Mouse (Mus musculus) small intestine, adult 2 months (tissue): Measurements from ENCODE around the gene Erlin1. TPM values are rescaled to one million over a fixed set of nuclear protein-coding genes. Genes with fewer than 3 reads are reported as not detected.

ENCODE experiments used
- H3K27ac ChIP-seq: fragments of 200-500 bp; 2 replicates; pipeline ENCODE4 v1.5.1; 2012; ENCODE audit warnings: low read depth, low read length, control low read depth, inconsistent platforms; ENCODE audit not compliant: insufficient read depth
- H3K27me3 ChIP-seq: fragments of 200-500 bp; 2 replicates; pipeline ENCODE4 v1.6.1; 2012; ENCODE audit warnings: mild to moderate bottlenecking, moderate library complexity, low read length, inconsistent platforms; ENCODE audit not compliant: control insufficient read depth, insufficient read depth
- H3K36me3 ChIP-seq: fragments of 200-500 bp; 2 replicates; pipeline ENCODE4 v1.6.1; 2012; ENCODE audit warnings: mild to moderate bottlenecking, low read length, control low read depth, inconsistent platforms; ENCODE audit not compliant: control insufficient read depth, insufficient read depth
- H3K4me1 ChIP-seq: fragments of 200-500 bp; 2 replicates; pipeline ENCODE4 v1.6.1; 2012; ENCODE audit warnings: low read length, inconsistent platforms, mixed read lengths; ENCODE audit not compliant: control insufficient read depth, insufficient read depth, insufficient read length
- H3K4me3 ChIP-seq: fragments of 200-500 bp; 2 replicates; pipeline ENCODE4 v1.5.1; 2012; ENCODE audit warnings: low read depth, mild to moderate bottlenecking, control low read depth, inconsistent platforms, low read length, moderate library complexity
- CTCF ChIP-seq: fragments of 200-500 bp; IDR thresholded peaks from 2 replicates; pipeline ENCODE4 v1.5.1; 2012; ENCODE audit warnings: low read depth, mild to moderate bottlenecking, control low read depth, inconsistent platforms, low read length, moderate library complexity, mixed read lengths; ENCODE audit not compliant: insufficient replicate concordance, insufficient read length; ENCODE audit errors: extremely low read depth
- POLR2A ChIP-seq: fragments of 200-500 bp; IDR thresholded peaks from 2 replicates; pipeline ENCODE4 v1.6.1; 2012; ENCODE audit warnings: low read depth, mild to moderate bottlenecking, control low read depth, inconsistent platforms, low read length, moderate library complexity
- WGBS: fragments of 180-500 bp; shearing (Covaris S2); methylation state at CpG from one replicate; pipeline ENCODE4 v1.1.7; 2018; 5-methylcytosine and 5-hydroxymethylcytosine counted together
- polyA plus RNA-seq: library from polyadenylated mRNA; depleted of rRNA; stranded (reverse); fragments of >200 nt; gene quantifications from 2 replicates; pipeline ENCODE4 v1.2.3, GENCODE M21; 2012; rRNA removed

Erlin1 gene
- polyA plus RNA-seq, 1 experiment, result 10.9 TPM

- H3K27me3 ChIP-seq, result no peaks in the 10 kb centered on the region
- H3K4me1 ChIP-seq, result 0 out of 2 replicates have a peak, but pooled peaks cover 2% of the 10 kb centered on the region
- no peaks in the 10 kb centered on the region for H3K36me3 ChIP-seq
- 9% methylated on average over 30 of the region's 30 CpGs for WGBS
- no peak within 1 kb of the TSS for H3K27ac ChIP-seq
- no peak for TF ChIP-seq POLR2A
- TF ChIP-seq CTCF, result peak; percentile 34; the same call in 1 of the 2 replicates
- H3K4me3 ChIP-seq, result peak within 1 kb of the TSS; percentile 52
These were observed 83.4 kb downstream of the Erlin1 start, which contains the start of gene Cpn1 for GRCm38 (mm10) chr19:43986069-43986794. Gene Cpn1 (minus strand): TSS chr19:43986556.

Other genes with a start within 250 kb of the Erlin1 start
- 19.4 and 53.4 TPM in 2 replicates for gene Dnmbp, start 129.6 kb downstream of the Erlin1 start, polyA plus RNA-seq
- gene Cpn1, start 83.2 kb downstream of the Erlin1 start, polyA plus RNA-seq, result 0.96 and 11.3 TPM in 2 replicates
- 0.37 and 0.71 TPM in 2 replicates for gene Cyp2c23, start 40.6 kb downstream of the Erlin1 start, polyA plus RNA-seq
- 5.1 and 12.4 TPM in 2 replicates for gene Chuk, start 37.7 kb upstream of the Erlin1 start, polyA plus RNA-seq
- 0.77 and 1.7 TPM in 2 replicates for gene Cwf19l1, start 66.1 kb upstream of the Erlin1 start, polyA plus RNA-seq
- 5.1 and 13.0 TPM in 2 replicates for gene Bloc1s2, start 76.7 kb upstream of the Erlin1 start, polyA plus RNA-seq
- gene Pkd2l1, start 122.7 kb upstream of the Erlin1 start, polyA plus RNA-seq, result 0.10 TPM in 1 of 2 replicates, not detected in the other
- not detected in 2 replicates for gene Scd3, start 133.5 kb upstream of the Erlin1 start, polyA plus RNA-seq
- 20.5 and 23.6 TPM in 2 replicates for gene Scd2, start 223.9 kb upstream of the Erlin1 start, polyA plus RNA-seq